Mouse (Mus musculus): ENCODE data around the gene Prtn3. TPM values are rescaled to one million over a fixed set of nuclear protein-coding genes. Genes with fewer than 3 reads are reported as not detected.

The Prtn3 gene
- total and polyA plus RNA-seq, 2 experiments from 2014 or later = 0.74 TPM; not detected in 1

DNA sequence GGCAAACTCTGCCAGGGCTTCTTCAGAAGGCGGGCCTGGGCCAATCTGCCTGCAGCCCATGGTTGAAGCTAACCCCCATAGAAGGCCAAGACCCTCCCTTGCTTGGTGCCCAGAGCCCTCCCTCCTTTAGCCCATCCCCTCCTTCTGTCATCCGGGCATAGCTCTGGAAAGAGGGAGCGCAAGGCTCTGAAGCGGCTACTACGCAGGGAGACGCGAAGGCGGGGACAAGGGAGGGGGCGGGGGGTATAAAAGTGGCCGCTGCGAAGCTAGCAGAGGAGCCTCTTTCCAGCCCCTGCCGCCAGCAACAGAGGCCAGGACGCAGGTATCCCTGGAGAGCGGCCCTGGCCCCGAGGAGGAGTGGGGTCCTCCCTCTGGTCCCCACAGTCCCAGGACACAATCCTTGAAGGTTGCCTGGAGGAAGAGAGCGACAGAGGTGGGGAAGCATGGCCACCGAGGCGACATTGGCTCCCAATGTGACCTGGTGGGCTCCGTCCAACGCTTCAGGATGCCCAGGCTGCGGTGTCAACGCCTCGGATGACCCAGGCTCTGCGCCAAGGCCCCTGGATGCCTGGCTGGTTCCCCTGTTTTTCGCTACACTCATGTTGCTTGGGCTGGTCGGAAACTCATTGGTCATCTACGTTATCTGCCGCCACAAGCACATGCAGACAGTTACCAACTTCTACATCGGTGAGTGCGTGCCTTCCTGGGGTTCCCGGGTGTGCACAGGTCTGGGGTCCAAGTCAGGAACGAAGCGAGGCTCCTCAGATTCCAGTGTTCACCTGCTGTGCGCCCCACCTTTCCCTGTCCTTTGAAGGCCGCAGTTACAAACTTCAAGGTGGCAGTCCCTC lies 44.2 kb downstream of the Prtn3 start:
- peaks cover 61% of the 10 kb centered on the region for H3K27me3 ChIP-seq (ENCODE audit: control insufficient read depth, insufficient read depth, low read length)
- H3K36me3 ChIP-seq (replicated peaks; ENCODE audit: control insufficient read depth, insufficient read depth, low read length) = no peaks in the 10 kb centered on the region
- no peak overlapping the region for H3K4me3 ChIP-seq (ENCODE audit: low read depth, low read length)
- DNase-seq (ENCODE audit: low spot score) = no peak
- no peak for TF ChIP-seq EP300 (IDR thresholded peaks at IDR 0.05; ENCODE audit: low read depth)
- no peak for TF ChIP-seq CTCF (IDR thresholded peaks at IDR 0.05; ENCODE audit: low read depth)
- peak overlapping the region; percentile 36 for H3K4me2 ChIP-seq (ENCODE audit: low read depth, low read length)
- H3K9ac ChIP-seq (replicated peaks; ENCODE audit: low read depth, low read length) = no peak overlapping the region
- 6% methylated on average over 35 of the region's 35 CpGs for WGBS
- H3K4me1 ChIP-seq (ENCODE audit: control insufficient read depth, insufficient read depth) = peaks cover 32% of the 10 kb centered on the region
- no peak for ATAC-seq (ENCODE audit: insufficient read depth, low read depth)
- H3K9me3 ChIP-seq (replicated peaks; ENCODE audit: control insufficient read depth, low read length) = no peaks in the 10 kb centered on the region
- H3K27ac ChIP-seq (ENCODE audit: low read depth) = no peak overlapping the region

GRCm38 (mm10) chr10:79919251-79919849 lies 45.1 kb downstream of the Prtn3 start:
- 11% methylated on average over 21 of the region's 21 CpGs for WGBS
- Histone ChIP-seq H3K4me1 (ENCODE audit: control insufficient read depth, insufficient read depth) (peaks cover 25% of the 10 kb centered on the region), H3K9me3 (replicated peaks; ENCODE audit: control insufficient read depth, low read length) (no peaks in the 10 kb centered on the region), H3K27ac (ENCODE audit: low read depth) (no peak overlapping the region), H3K27me3 (ENCODE audit: control insufficient read depth, insufficient read depth, low read length) (peaks cover 61% of the 10 kb centered on the region), H3K9ac (replicated peaks; ENCODE audit: low read depth, low read length) (no peak overlapping the region), H3K4me3 (ENCODE audit: low read depth, low read length) (no peak overlapping the region), H3K36me3 (replicated peaks; ENCODE audit: control insufficient read depth, insufficient read depth, low read length) (no peaks in the 10 kb centered on the region), H3K4me2 (ENCODE audit: low read depth, low read length) (no peak overlapping the region)
- ATAC-seq (ENCODE audit: insufficient read depth, low read depth) (no peak), DNase-seq (ENCODE audit: low spot score) (no peak)
- TF ChIP-seq CTCF (IDR thresholded peaks at IDR 0.05; ENCODE audit: low read depth) (no peak), EP300 (IDR thresholded peaks at IDR 0.05; ENCODE audit: low read depth) (no peak)

GRCm38 (mm10) chr10:79920056-79920890 lies 46.0 kb downstream of the Prtn3 start:
- H3K9me3 ChIP-seq (replicated peaks; ENCODE audit: control insufficient read depth, low read length) = no peaks in the 10 kb centered on the region
- WGBS = 27% methylated on average over 26 of the region's 26 CpGs
- ATAC-seq (ENCODE audit: insufficient read depth, low read depth) (no peak), DNase-seq (ENCODE audit: low spot score) (no peak)
- peak overlapping the region; percentile 12; the same call in 1 of the 2 replicates for H3K4me3 ChIP-seq (ENCODE audit: low read depth, low read length)
- H3K9ac ChIP-seq (replicated peaks; ENCODE audit: low read depth, low read length) = no peak overlapping the region
- H3K4me1 ChIP-seq (ENCODE audit: control insufficient read depth, insufficient read depth) = peaks cover 17% of the 10 kb centered on the region
- peaks cover 61% of the 10 kb centered on the region for H3K27me3 ChIP-seq (ENCODE audit: control insufficient read depth, insufficient read depth, low read length)
- H3K36me3 ChIP-seq (replicated peaks; ENCODE audit: control insufficient read depth, insufficient read depth, low read length) = no peaks in the 10 kb centered on the region
- H3K27ac ChIP-seq (ENCODE audit: low read depth) = no peak overlapping the region
- H3K4me2 ChIP-seq (ENCODE audit: low read depth, low read length) = no peak overlapping the region
- TF ChIP-seq CTCF (IDR thresholded peaks at IDR 0.05; ENCODE audit: low read depth) (no peak), EP300 (IDR thresholded peaks at IDR 0.05; ENCODE audit: low read depth) (no peak)

DNA sequence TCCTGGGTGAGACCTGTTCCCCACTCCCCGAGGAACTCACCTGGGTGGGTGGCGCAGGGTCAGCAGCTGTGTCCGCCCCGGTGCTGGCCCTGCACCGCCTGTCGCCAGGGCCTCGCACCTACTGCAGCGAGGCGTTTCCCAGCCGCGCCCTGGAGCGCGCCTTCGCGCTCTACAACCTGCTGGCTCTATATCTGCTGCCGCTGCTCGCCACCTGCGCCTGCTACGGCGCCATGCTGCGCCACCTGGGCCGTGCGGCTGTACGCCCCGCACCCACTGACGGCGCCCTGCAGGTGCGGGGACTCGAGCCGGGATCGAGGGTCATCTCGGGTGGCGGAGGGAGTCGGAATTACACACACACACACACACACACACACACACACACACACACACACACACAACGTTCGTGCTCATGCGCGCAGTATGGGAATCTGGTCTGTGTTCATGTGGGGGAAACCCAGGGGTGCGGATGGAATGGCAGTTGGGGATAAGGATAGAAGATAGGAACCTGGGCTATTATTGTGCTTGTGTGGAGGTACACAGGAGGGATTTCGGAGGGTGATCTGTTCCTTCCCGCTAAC lies 46.8 kb downstream of the Prtn3 start, which contains the start of gene R3hdm4:
Gene R3hdm4, minus strand, starts transcription at position 251 of the 578 bp plus-strand sequence.
- Histone ChIP-seq H3K9ac (replicated peaks; ENCODE audit: low read depth, low read length) (no peak within 1 kb of the TSS), H3K36me3 (replicated peaks; ENCODE audit: control insufficient read depth, insufficient read depth, low read length) (no peaks in the 10 kb centered on the region), H3K4me1 (ENCODE audit: control insufficient read depth, insufficient read depth) (peaks cover 14% of the 10 kb centered on the region), H3K27me3 (ENCODE audit: control insufficient read depth, insufficient read depth, low read length) (peaks cover 61% of the 10 kb centered on the region), H3K4me2 (ENCODE audit: low read depth, low read length) (peak within 1 kb of the TSS; percentile 43), H3K4me3 (ENCODE audit: low read depth, low read length) (peak within 1 kb of the TSS; percentile 12), H3K9me3 (replicated peaks; ENCODE audit: control insufficient read depth, low read length) (no peaks in the 10 kb centered on the region), H3K27ac (ENCODE audit: low read depth) (no peak within 1 kb of the TSS)
- DNase-seq (ENCODE audit: low spot score) (no peak), ATAC-seq (ENCODE audit: insufficient read depth, low read depth) (no peak)
- TF ChIP-seq EP300 (IDR thresholded peaks at IDR 0.05; ENCODE audit: low read depth) = no peak
- TF ChIP-seq CTCF (IDR thresholded peaks at IDR 0.05; ENCODE audit: low read depth) = no peak
- WGBS = 7% methylated on average over 34 of the region's 41 CpGs

DNA sequence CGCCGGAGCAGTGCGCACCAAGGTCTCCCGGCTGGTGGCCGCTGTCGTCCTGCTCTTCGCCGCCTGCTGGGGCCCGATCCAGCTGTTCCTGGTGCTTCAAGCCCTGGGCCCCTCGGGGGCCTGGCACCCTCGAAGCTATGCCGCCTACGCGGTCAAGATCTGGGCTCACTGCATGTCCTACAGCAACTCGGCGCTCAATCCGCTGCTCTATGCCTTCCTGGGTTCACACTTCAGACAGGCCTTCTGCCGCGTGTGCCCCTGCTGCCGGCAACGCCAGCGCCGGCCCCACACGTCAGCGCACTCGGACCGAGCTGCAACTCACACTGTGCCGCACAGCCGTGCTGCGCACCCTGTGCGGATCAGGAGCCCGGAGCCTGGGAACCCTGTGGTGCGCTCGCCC lies 47.3 kb downstream of the Prtn3 start:
- H3K27ac ChIP-seq (ENCODE audit: low read depth) = no peak overlapping the region
- H3K4me2 ChIP-seq (ENCODE audit: low read depth, low read length) = peak overlapping the region; percentile 43
- TF ChIP-seq CTCF (IDR thresholded peaks at IDR 0.05; ENCODE audit: low read depth) = no peak
- no peak for TF ChIP-seq EP300 (IDR thresholded peaks at IDR 0.05; ENCODE audit: low read depth)
- DNase-seq (ENCODE audit: low spot score) (no peak), ATAC-seq (ENCODE audit: insufficient read depth, low read depth) (no peak)
- peak overlapping the region; percentile 12 for H3K4me3 ChIP-seq (ENCODE audit: low read depth, low read length)
- H3K27me3 ChIP-seq (ENCODE audit: control insufficient read depth, insufficient read depth, low read length) = peaks cover 61% of the 10 kb centered on the region
- peaks cover 16% of the 10 kb centered on the region; the same call in 1 of the 2 replicates for H3K4me1 ChIP-seq (ENCODE audit: control insufficient read depth, insufficient read depth)
- H3K9me3 ChIP-seq (replicated peaks; ENCODE audit: control insufficient read depth, low read length) = no peaks in the 10 kb centered on the region
- no peaks in the 10 kb centered on the region for H3K36me3 ChIP-seq (replicated peaks; ENCODE audit: control insufficient read depth, insufficient read depth, low read length)
- H3K9ac ChIP-seq (replicated peaks; ENCODE audit: low read depth, low read length) = no peak overlapping the region
- 3% methylated on average over 34 of the region's 34 CpGs for WGBS
